Mouse (Mus musculus) urinary bladder, postnatal 36 days (tissue): ENCODE measurements around the gene Mageh1.
A peak's percentile ranks its signal among the peaks of the same experiment; 100 is the strongest.
"Not testable (repeated sequence)": the region's sequence is repeated elsewhere in the genome, so short reads cannot be mapped to it uniquely, and the experiment has no call there.

Source experiments
- DNase-seq, 2 experiments: peaks; one replicate each; pipeline ENCODE4 v3.0.0; 2022; ENCODE audit warnings: low spot score in 2 of 2, mixed read lengths in 1 of 2

Mageh1 gene

DNA sequence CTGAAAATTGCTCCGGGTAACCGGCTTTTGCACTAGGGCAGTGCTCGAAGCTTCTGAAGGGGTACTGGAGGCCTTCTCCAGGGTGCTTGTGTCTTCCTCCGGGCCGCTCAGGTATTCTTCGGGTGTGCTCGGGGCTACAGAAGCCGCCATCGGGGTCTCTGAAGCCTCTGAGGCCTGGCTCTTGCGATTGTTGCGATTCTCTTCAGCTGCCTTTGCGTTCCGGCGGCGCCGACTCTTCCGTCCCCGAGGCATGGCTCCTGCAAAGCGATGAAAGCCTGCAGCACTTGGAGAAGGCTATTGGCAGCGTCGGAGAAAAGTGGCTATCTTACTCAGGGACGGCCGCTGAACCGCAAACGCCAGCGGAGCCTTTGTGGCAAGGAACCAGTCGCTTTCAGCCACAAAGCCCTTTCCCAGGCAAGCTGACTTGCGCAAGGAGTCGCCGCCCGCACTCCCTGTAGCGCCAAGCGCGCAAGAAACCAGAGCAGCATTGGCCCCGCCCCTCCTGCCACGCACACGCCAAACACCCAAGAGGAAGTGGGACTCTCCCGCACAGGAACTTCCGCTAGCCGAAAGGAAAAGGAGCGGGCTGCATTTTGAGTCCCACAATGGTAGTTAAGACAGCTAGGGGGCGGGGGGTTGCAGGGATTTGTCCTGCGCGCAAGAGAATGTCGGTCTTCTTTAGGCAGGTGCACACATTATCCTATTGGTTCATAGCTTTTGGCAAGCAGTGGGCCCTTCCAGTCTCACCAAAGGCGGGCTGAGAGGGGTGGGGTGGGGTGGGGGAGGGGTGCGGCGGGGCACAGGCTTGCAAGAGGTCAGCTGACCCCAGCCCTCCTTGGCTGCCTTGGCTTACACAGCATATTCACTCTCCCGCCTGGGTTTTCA is at the start of gene Mageh1:
Gene Mageh1, minus strand, starts transcription at position 489 of the 885 bp plus-strand sequence.
- DNase-seq = peak; percentile 53 to 80

DNA sequence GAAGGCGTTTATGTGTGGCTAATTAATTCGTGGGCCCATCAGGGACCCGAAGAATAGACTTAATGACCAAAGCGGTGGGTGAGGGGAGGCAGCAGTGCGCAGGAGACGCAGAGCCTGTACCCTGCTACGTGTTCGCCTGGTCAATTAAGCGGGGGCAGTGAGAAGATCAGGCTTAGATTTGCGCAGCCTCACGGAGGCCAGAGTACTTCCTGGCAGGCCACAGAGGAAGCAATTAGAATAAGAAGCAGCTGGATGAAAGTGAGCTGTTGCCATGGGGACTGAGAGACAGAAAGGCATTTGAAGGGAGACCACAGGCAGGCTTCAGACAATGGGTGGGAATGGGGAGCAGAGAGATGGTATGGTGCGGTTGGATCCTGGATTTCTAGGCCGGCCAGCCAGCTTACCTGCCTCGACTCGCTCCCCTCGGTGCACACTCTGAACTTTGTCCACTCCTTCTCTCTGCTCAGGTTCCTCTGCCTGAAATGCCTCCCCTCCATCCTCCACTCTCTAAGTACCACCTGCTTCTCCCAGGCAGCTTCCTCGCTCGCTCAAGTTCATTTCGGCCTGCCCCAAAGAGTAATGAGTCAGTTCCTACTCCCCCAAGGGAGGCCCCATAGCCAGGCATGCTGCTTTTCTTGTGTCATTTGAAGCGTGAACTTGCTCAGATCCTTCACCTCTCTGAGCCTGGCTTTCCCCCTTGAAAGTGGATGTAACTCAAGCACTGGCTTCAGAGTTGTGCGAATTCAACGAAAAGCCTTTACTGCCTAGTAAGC is 783 bp upstream of the Mageh1 start:
- DNase-seq = not testable (repeated sequence)

DNA sequence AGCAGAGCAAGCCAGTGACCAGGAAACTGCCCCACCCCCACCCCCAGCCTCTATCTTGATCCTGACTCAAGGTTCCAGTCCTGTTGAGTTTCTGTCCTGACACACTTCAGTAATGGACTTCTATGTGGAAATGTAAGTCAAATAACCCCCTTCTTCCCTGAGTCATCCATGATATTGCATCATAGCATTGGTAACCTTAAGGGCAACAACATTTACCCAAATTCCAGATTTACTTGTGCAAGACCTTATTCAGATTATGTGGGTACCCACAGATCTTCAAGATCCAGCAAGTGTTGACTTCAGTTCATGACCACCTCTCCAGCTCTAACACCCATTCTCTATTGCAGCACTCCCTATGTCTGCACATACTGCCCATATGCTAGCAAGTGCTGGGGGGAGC is 5.8 kb downstream of the Mageh1 start:
- DNase-seq = not testable (repeated sequence)

DNA sequence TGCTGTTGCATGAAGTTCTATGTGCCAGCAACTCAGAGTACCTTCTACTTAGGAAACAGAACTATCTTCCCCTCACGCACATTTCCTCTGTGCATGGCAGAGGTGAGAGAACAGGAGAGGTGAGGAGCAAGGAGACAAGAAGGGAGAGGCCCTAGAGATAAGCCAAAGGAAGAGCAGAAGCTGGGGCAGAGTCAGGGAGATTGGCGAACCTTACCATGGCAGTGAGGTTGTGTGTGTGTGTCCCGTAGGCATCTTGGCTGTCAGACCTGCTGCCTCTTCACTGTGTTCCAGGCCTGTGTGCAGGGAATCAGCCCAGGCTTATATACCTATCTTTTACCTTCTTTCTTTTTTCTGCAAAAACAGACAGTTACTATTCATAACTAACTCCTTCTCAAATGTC is 11.7 kb downstream of the Mageh1 start:
- DNase-seq = not testable (repeated sequence)

DNA sequence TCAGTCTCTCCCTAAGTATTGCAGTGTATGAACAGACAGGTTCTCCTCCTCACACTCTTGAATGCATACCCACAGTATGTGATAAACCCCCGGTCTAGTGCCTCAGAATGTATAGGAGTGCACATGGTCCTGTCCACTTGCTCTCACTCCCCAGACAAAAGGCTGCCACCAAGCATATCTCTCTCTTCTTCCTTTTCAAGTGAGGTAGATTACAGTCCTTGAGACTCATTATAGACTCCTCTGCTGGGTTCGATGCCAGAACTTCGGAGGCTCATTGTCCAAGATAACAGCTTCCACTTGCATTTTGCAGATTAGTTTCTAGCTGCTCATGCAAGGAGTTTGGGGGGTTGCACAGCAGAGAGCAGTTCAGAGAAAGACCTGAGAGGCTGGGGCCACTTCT is 12.1 kb downstream of the Mageh1 start:
- DNase-seq = not testable (repeated sequence)

DNA sequence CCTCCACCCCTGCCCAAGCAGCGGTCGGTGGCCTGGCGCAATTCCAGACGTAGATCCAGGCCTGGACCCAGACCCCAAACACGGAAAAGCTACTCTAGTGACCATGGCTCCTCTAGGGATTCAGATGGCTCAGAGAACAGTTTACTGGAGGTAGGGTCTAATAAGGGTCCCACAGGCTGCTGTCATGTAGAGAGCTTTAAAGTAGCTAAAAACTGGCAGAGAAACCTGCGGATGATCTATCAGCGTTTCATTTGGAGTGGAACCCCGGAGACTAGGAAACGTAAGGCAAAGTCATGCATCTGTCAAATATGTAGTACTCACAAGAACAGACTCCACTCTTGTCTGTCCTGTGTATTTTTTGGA is 29.7 kb downstream of the Mageh1 start:
- DNase-seq = no peak

DNA sequence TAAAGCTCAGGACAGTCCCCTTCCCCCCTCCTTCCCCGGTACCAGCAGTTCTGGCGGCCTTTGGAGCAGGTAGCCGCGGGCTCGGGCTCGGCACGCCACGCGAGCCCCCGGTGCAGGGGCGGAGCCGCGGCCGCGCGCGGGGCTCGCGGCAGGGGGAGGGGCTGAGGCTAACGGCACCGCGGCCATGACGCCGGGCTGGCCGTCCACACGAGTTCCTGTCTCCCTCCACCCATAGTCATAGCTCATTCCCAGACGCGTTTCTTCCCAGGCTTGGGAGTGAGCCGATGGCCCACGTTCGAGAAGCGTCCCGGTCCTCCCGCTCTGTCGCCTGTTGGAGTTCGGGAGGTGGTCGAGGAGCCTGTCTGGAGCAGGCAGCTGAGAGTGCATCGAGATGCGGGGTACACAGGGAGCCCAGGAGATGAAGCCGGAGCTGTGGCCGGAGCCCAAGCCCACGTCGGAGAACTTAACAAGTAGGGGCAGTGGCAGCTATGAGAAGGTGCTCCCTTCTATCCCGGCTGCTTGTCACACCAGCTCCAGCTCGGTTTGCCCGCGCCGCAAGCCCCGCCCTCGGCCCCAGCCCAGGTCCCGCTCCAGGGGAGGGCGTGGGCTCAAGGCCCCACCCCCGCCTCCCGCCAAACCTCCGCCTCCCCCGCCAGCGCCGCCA is 30.2 kb downstream of the Mageh1 start:
- peak; percentile 10 to 32 for DNase-seq

DNA sequence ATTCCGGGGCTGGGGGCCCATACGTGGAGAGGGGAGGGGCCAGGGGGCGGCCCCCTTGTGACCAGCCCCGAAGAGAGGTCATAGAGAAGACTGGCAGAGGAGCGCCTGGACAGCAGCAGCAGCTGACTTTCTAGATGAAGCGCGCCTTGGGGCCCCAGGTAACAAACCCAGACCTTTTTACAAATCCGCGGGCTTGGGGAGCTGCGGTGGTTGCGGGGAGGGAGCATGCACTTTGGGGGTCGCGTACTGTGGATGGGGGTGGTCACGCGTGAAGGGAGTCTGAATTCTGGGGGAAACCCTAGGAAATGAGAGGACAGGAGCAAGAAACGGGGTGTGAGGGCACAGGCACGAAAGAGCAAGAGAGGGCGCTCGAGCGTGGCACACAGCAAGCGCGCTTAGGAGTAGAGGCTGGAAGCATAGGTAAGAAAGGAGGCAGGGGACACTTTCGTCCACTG is 31.0 kb downstream of the Mageh1 start, which contains the start of gene Usp51:
Gene Usp51, plus strand, starts transcription at position 83 of the 455 bp plus-strand sequence.
- peak; percentile 3 to 20 for DNase-seq

DNA sequence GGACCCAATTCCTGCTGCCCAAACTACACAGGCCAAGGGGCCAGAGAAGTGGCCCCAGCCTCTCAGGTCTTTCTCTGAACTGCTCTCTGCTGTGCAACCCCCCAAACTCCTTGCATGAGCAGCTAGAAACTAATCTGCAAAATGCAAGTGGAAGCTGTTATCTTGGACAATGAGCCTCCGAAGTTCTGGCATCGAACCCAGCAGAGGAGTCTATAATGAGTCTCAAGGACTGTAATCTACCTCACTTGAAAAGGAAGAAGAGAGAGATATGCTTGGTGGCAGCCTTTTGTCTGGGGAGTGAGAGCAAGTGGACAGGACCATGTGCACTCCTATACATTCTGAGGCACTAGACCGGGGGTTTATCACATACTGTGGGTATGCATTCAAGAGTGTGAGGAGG is 41.3 kb downstream of the Mageh1 start:
- DNase-seq = not testable (repeated sequence)

DNA sequence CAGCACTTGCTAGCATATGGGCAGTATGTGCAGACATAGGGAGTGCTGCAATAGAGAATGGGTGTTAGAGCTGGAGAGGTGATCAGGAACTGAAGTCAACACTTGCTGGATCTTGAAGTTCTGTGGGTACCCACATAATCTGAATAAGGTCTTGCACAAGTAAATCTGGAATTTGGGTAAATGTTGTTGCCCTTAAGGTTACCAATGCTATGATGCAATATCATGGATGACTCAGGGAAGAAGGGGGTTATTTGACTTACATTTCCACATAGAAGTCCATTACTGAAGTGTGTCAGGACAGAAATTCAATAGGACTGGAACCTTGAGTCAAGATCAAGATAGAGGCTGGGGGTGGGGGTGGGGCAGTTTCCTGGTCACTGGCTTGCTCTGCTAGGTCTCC is 47.5 kb downstream of the Mageh1 start:
- not testable (repeated sequence) for DNase-seq
